Mouse (Mus musculus) urinary bladder, adult 2 months (tissue): ENCODE data around the gene Armh3. TPM values are rescaled to one million over a fixed set of nuclear protein-coding genes. Genes with fewer than 3 reads are reported as not detected.

Source experiments
- DNase-seq: peaks from one replicate; pipeline ENCODE4 v3.0.0; 2022; ENCODE audit warnings: low spot score
- polyA plus RNA-seq: library from polyadenylated mRNA; depleted of rRNA; stranded (reverse); fragments of >200 nt; gene quantifications from 2 replicates; pipeline ENCODE4 v1.2.3, GENCODE M21; 2012

Gene Armh3
- polyA plus RNA-seq, 1 experiment: 11.1 TPM

GRCm38 (mm10) chr19:45991171-45991570 lies 7.1 kb downstream of the Armh3 start:
- no peak for DNase-seq

- no peak for DNase-seq
Measured at GRCm38 (mm10) chr19:45988238-45988637, 10.1 kb downstream of the Armh3 start.

- DNase-seq: no peak
Measured at GRCm38 (mm10) chr19:45984379-45984778, 13.9 kb downstream of the Armh3 start.

GRCm38 (mm10) chr19:45960770-45961169 lies 37.5 kb downstream of the Armh3 start:
- no peak for DNase-seq

- DNase-seq: no peak
Measured at GRCm38 (mm10) chr19:45956736-45957135, 41.6 kb downstream of the Armh3 start.

GRCm38 (mm10) chr19:45953286-45953685 lies 45.0 kb downstream of the Armh3 start:
- no peak for DNase-seq

GRCm38 (mm10) chr19:45949236-45949635 lies 49.1 kb downstream of the Armh3 start:
- no peak for DNase-seq

- DNase-seq: no peak
Measured at GRCm38 (mm10) chr19:45947764-45948163, 50.5 kb downstream of the Armh3 start.

GRCm38 (mm10) chr19:45947286-45947685 lies 51.0 kb downstream of the Armh3 start:
- no peak for DNase-seq

GRCm38 (mm10) chr19:45946541-45946940 lies 51.7 kb downstream of the Armh3 start:
- DNase-seq: no peak

- no peak for DNase-seq
Measured at GRCm38 (mm10) chr19:45945986-45946385, 52.3 kb downstream of the Armh3 start.

GRCm38 (mm10) chr19:45943758-45944157 lies 54.5 kb downstream of the Armh3 start:
- no peak for DNase-seq

GRCm38 (mm10) chr19:45938064-45938463 lies 60.2 kb downstream of the Armh3 start:
- DNase-seq: no peak

- DNase-seq: no peak
Measured at GRCm38 (mm10) chr19:45937530-45937929, 60.8 kb downstream of the Armh3 start.

- no peak for DNase-seq
Measured at GRCm38 (mm10) chr19:45927236-45927635, 71.1 kb downstream of the Armh3 start.

- DNase-seq: no peak
Measured at GRCm38 (mm10) chr19:45926342-45926741, 71.9 kb downstream of the Armh3 start.

- DNase-seq: no peak
Measured at GRCm38 (mm10) chr19:45920299-45921090, 77.8 kb downstream of the Armh3 start.

GRCm38 (mm10) chr19:45918406-45918805 lies 79.9 kb downstream of the Armh3 start:
- no peak for DNase-seq

- DNase-seq: no peak
Measured at GRCm38 (mm10) chr19:45917856-45918255, 80.4 kb downstream of the Armh3 start.

- DNase-seq: no peak
Measured at GRCm38 (mm10) chr19:45916461-45916860, 81.8 kb downstream of the Armh3 start.

GRCm38 (mm10) chr19:45916026-45916425 lies 82.3 kb downstream of the Armh3 start:
- DNase-seq: no peak

GRCm38 (mm10) chr19:45913036-45913435 lies 85.3 kb downstream of the Armh3 start:
- no peak for DNase-seq

GRCm38 (mm10) chr19:45912376-45912775 lies 85.9 kb downstream of the Armh3 start:
- no peak for DNase-seq
